Mouse (Mus musculus) spleen, postnatal 36 days (tissue): ENCODE results near the gene Etfb.
A peak's percentile ranks its signal among the peaks of the same experiment; 100 is the strongest.

ENCODE experiments used
- DNase-seq, 2 experiments: peaks; one replicate each; pipeline ENCODE4 v3.0.0; 2022; ENCODE audit warnings: low spot score in 2 of 2, mixed read lengths in 1 of 2

Etfb gene

DNA sequence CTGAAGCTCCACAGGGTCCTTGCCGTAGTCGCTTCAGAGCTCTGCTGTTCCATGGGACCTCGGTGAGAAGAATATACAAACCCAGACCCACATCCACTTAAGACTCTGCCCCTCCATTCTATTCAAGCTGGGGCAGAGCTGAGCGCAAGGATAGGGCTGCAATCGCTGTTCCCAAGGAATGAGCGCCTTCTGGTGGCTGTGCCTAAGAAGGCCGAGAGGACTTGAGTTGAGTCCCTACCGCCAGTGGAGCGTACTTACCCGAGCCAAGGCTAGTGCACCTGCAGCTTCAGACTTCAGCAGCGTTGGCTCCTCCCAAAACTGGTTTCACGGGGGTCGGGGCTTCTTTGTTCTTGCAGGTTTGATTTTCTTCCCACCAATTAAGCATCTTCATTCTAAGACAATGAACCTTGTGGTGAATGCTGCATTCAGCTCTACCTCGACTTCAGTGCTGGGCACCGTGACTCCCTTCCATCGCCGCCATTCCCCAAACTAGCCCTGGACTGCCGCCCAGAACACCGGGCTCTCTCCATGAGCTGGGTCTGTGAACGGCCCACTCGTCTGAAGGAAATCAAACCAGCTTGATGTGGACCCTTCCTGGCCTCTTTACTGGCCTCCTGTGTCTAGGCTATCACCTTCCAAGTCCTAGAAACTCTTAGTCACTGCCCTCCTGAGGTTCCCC is 51.6 kb downstream of the Etfb start:
- peak in 1 of 2 experiments; percentile 8 for DNase-seq
